Mouse (Mus musculus) layer of hippocampus, adult 9-11 months (tissue): ENCODE measurements around the gene Grk5.
A peak's percentile ranks its signal among the peaks of the same experiment; 100 is the strongest.

Experiments
- DNase-seq: peaks from one replicate; pipeline ENCODE4 v3.0.0; 2022

The Grk5 gene

DNA sequence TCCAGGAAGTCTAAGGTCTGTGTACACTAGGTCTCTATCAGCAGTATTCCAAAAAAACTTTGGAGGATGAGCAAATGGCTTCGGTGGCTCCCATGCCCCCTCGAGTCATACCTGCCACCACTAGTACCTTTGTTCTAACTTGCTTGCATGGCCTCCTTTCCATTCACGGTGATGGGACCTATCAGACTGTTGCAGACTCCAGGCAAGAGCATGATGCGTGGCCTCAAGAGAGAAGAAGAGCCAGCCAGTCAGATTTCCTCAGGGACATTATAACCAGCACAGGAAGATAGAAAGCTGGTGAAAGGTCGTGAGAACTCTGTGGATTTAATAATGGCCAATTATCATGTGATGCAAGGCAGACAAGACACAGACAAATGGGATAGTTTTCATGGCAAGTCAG is 91.8 kb downstream of the Grk5 start:
- DNase-seq: no peak

DNA sequence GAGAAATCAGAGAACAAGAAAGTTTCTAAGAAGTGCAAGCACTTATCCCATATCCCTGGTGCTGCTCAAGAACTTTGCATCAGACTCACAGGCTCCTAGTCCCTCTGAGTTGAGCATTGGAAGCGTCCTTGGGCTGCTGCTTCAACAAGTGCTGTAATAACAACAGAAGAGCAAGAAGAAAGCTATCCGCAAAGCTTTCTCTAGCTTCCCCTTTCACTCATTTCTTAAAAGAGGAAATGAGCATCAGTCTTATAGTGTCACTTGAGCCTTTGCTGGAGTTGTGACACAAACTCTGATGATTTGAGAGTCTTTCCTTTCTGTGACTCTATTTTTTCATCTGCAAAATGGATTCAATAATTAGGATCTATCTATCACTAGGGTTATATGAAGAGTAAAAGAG is 92.3 kb downstream of the Grk5 start:
- DNase-seq: no peak

- DNase-seq: no peak
Observed at GRCm38 (mm10) chr19:60989766-60990165, 100.2 kb downstream of the Grk5 start.

GRCm38 (mm10) chr19:60994214-60994613 is 104.7 kb downstream of the Grk5 start:
- DNase-seq: no peak

- DNase-seq: no peak
Observed at GRCm38 (mm10) chr19:60994845-60995244, 105.3 kb downstream of the Grk5 start.

- no peak for DNase-seq
Observed at GRCm38 (mm10) chr19:60997784-60998183, 108.2 kb downstream of the Grk5 start.

DNA sequence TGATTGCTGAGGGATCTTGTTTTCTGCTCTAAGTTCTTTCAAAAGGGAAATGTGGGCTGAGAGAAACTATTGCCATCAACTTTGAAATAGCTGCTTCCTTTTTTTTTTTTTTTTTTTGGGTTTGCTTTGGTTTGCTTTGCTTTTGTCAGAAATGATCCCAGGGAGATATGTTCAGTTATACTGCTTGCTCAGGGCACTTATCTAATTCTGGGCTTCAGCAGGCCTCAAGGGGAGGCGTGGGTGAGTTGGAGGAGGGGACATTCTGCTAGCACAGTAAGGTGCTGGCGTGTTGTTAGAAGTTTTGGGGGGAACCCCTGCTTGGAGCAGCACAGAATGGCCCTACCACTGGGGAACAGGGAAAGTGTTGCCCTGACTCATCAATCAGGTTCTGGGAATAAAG is 110.1 kb downstream of the Grk5 start:
- DNase-seq: no peak

DNA sequence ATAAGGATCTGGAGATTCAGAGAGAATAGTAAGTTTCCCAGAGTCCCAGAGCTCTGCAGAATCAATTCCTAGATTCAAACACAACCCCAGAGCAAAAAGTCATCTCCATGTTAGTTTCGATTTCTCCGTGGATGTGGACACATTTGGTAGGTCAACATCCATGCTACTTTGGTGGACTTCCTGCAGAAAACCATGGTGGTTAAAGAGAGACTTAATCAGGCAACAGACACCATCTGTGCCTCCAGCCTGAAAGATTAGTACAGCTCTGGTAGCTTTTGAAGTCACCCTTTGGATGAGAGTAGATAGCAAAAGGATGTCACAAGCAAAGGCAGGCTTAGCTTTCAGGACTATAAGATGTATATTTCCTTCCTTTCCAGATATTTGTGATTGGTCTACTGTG is 111.4 kb downstream of the Grk5 start:
- no peak for DNase-seq

GRCm38 (mm10) chr19:61009266-61009665 is 119.7 kb downstream of the Grk5 start:
- DNase-seq: no peak

DNA sequence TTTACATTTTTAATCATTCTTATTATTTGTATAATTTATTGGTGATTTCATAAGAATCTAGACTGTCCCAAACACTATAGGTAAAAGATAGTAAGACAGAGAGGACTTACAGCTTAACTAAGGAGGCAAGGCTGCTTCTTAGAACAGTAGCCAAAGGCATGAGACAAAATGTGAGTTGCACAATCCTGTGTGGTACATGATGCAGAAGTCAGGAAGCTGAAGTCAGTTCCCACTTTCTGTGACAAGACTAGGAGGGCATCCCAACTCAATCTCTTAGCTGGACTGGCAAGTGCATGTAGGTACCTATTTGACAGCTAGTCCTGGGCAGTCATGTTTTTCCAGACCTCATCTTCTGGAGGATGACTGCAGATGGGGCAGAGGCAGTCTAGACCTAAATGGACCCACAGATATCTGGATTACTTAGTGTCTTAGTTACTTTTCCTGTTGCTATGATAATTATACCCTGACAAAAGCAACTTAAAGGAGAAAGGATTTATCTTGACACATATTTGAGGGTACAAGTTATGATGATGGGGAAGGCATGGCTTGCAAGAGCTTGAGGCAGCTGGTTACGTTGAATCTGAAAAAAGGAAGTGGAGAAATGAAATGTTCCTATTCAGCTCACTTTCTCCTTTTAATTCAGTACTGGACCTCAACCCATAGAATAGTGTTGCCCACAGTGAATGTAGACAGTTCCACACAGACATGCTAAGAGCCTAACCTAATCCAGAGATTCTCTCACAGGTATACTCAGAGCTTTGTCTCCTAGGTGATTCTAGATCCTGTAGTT is 128.1 kb downstream of the Grk5 start:
- DNase-seq: peak; percentile 5

DNA sequence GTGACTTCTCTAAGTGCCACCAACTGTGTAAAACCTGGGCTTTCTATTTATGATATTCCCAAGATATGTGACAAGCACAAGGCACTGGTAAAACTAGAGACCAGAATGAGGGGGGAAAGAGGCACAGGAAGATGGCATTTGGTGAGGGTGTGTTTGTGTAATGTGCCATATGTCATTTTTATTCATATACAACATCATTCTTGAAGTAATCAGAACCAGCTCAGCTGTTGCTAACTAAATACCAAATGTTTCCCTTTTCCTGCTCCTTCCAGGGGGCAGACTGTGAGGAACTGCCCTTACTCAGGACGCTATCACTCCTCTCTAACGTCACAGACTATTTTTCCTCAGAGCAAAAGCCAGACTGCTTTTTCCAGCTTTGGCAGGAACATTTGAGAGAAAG is 132.0 kb downstream of the Grk5 start:
- DNase-seq: peak; percentile 51

GRCm38 (mm10) chr19:61021939-61022566 is 132.5 kb downstream of the Grk5 start:
- no peak for DNase-seq

DNA sequence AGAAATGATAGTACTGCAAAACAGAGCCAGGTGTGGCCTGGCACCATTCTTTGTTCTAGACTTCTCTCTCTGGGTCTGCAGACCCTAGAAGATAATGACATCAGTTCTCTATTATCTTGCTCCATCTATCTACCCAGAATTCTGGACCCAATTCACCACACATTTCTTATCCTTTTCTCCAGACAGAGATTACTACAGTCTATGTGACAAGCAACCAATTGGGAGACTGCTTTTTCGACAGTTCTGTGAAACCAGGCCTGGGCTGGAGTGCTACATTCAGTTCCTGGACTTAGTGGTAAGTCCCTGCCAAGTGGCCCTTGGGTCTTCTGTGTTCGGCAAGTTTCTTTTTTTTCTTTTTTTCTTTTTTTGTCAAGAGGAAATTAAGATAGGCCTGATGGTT is 142.0 kb downstream of the Grk5 start:
- no peak for DNase-seq

GRCm38 (mm10) chr19:61039151-61039550 is 149.6 kb downstream of the Grk5 start:
- no peak for DNase-seq

DNA sequence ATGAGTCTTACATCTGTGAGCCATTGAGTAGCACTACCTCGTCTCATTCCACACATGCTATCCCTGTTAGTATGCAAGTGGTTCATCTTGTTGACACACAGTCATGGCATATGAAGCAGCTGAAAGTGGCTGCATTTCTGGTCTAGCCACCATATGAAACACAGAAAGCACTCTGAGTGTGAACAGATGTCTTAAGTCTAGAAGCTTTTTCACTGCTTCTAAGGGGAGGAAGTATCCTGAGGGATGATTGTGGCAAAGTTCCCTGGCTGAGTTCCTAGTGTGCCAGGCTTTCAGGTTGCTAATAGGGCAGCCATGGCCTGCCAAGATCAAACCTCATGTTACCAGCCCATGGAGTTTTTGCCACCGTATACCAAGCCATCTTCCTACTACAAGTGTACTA is 159.1 kb downstream of the Grk5 start:
- DNase-seq: no peak

DNA sequence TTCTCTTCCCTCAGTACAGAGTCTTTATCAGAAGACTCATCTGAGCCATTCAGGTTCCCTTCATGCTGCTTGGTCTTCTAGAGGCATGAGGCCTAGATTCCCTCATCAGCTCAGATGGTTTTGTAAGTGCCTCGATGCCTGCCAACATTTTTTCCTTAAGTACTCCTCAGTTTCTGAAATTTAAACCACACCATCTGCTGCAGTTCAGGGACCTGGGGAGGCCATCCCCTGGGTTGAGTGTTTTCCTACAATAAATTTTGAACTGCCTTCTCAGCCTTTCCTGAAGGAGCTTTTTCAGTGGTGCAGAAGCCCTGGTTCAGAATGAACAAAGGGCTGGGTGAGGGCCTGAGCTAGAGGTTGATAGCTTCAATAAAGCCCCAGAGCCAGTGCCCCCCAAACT is 159.9 kb downstream of the Grk5 start:
- no peak for DNase-seq

GRCm38 (mm10) chr19:61051151-61051550 is 161.6 kb downstream of the Grk5 start:
- no peak for DNase-seq

- DNase-seq: no peak
Observed at GRCm38 (mm10) chr19:61052008-61052407, 162.5 kb downstream of the Grk5 start.

- DNase-seq: no peak
Observed at GRCm38 (mm10) chr19:61052786-61053185, 163.2 kb downstream of the Grk5 start.

GRCm38 (mm10) chr19:61056783-61057410 is 167.3 kb downstream of the Grk5 start:
- DNase-seq: no peak

DNA sequence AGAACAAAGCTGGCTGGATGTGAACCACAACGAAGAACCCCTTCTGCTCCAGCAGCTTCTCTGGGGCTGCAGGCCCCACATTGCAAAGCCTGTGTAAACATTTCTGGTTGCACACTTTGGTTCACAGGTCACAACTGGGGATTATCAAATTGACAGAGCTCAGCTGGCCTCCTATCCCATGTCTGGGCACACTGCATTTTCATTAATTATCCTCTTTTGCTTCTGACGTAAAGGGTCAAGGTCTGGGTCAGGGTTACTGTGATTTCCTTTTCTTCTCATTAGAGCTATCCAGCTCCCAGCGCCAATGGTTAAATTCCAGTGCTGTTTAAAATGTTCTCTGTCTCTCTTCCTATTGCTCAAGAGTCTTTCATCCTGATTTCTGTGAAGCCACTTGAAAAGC is 168.0 kb downstream of the Grk5 start:
- no peak for DNase-seq

GRCm38 (mm10) chr19:61064386-61064785 is 174.8 kb downstream of the Grk5 start:
- DNase-seq: no peak

DNA sequence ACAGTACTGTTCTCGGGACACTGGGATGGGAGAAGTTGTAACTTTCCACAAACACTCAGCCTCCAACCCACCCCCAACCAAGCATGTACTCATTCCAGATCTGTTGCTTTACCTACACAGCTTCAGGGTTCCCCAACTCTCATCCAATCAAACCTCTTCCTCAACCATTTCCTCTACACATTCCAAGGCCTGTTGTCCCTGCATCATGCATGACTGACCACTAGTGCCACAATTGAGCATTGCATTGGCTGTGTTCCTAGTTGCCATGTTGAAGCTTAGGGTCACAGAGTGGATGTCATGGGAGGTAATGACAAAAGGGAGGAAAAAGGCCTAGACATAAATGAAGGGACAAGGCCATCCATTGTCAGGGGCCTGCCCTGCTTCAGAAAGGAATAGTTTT is 175.5 kb downstream of the Grk5 start:
- DNase-seq: no peak

DNA sequence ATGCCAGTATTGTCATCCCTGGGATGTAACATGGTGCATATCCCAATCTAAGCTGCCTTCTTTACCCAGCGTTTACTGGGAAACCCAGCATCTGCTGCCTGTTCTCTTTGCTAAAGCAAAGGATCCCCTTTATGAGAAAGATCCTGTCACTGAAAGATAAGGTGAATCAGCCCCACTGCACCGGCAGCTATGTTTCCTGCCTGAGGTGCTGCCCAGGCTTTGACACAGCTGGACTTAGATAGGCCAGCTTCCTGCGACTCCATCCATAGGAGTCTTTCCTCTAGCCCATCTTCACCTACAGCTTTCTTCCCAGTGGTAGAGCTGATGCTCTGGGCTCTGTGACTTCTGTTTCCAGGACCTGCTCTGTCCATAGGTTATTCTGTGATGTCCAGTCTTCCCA is 189.1 kb downstream of the Grk5 start:
- DNase-seq: no peak
